Mouse (Mus musculus): ENCODE measurements around the gene Trim61. TPM values are rescaled to one million over a fixed set of nuclear protein-coding genes. Genes with fewer than 3 reads are reported as not detected.

Gene Trim61
- polyA plus RNA-seq, 1 experiment from 2014 or later: 0.15 TPM

GRCm38 (mm10) chr8:65047193-65047592 is 28.9 kb upstream of the Trim61 start:
- Histone ChIP-seq H3K36me3 (ENCODE audit: insufficient read depth, low read length) (no peaks in the 10 kb centered on the region), H3K4me2 (replicated peaks; ENCODE audit: low read depth, low read length) (no peak overlapping the region), H3K9me3 (ENCODE audit: low read length) (no peaks in the 10 kb centered on the region), H3K4me1 (ENCODE audit: insufficient read depth, low read length) (no peaks in the 10 kb centered on the region), H3K4me3 (ENCODE audit: low read length) (no peak overlapping the region), H3K9ac (replicated peaks; ENCODE audit: low read length) (no peak overlapping the region), H3K27me3 (ENCODE audit: insufficient read depth, low read length) (no peaks in the 10 kb centered on the region), H3K27ac (ENCODE audit: low read length) (no peak overlapping the region)
- ATAC-seq (ENCODE audit: low FRiP score, low TSS enrichment): no peak
- WGBS: 96% methylated on average over 4 of the region's 4 CpGs

- Histone ChIP-seq H3K27ac (ENCODE audit: low read length) (no peak overlapping the region), H3K36me3 (ENCODE audit: insufficient read depth, low read length) (no peaks in the 10 kb centered on the region), H3K9ac (replicated peaks; ENCODE audit: low read length) (no peak overlapping the region), H3K4me2 (replicated peaks; ENCODE audit: low read depth, low read length) (no peak overlapping the region), H3K9me3 (ENCODE audit: low read length) (no peaks in the 10 kb centered on the region), H3K4me1 (ENCODE audit: insufficient read depth, low read length) (no peaks in the 10 kb centered on the region), H3K27me3 (ENCODE audit: insufficient read depth, low read length) (no peaks in the 10 kb centered on the region), H3K4me3 (ENCODE audit: low read length) (no peak overlapping the region)
- 61% methylated on average over 5 of the region's 5 CpGs for WGBS
- peak; percentile 46; the same call in 1 of the 2 replicates for ATAC-seq (ENCODE audit: low FRiP score, low TSS enrichment)
Measured at GRCm38 (mm10) chr8:65046565-65046964, 28.2 kb upstream of the Trim61 start.

- H3K27ac ChIP-seq (ENCODE audit: low read length): peak within 1 kb of the TSS; percentile 78
- 2% methylated on average over 8 of the region's 8 CpGs for WGBS
Measured at GRCm38 (mm10) chr8:65037117-65037533, 18.8 kb upstream of the Trim61 start, which contains the start of gene Apela. Gene Apela (minus strand): TSS chr8:65037336.

GRCm38 (mm10) chr8:65034136-65034535 is 15.8 kb upstream of the Trim61 start:
- Histone ChIP-seq H3K27me3 (ENCODE audit: insufficient read depth, low read length) (no peaks in the 10 kb centered on the region), H3K4me2 (replicated peaks; ENCODE audit: low read depth, low read length) (peak overlapping the region; percentile 10; the same call in 1 of the 2 replicates), H3K36me3 (ENCODE audit: insufficient read depth, low read length) (no peaks in the 10 kb centered on the region), H3K4me3 (ENCODE audit: low read length) (no peak overlapping the region), H3K27ac (ENCODE audit: low read length) (peak overlapping the region; percentile 53; the same call in 1 of the 2 replicates), H3K9ac (replicated peaks; ENCODE audit: low read length) (no peak overlapping the region), H3K4me1 (ENCODE audit: insufficient read depth, low read length) (peaks cover 31% of the 10 kb centered on the region), H3K9me3 (ENCODE audit: low read length) (no peaks in the 10 kb centered on the region)
- WGBS: 30% methylated on average over 2 of the region's 2 CpGs
- ATAC-seq (ENCODE audit: low FRiP score, low TSS enrichment): no peak

More at GRCm38 (mm10) chr8:65037117-65037533, 18.8 kb upstream of the Trim61 start, which contains the start of gene Apela:
- H3K36me3 ChIP-seq (ENCODE audit: insufficient read depth, low read length): no peaks in the 10 kb centered on the region
- peak within 1 kb of the TSS; percentile 41 for H3K4me3 ChIP-seq (ENCODE audit: low read length)
- H3K4me1 ChIP-seq (ENCODE audit: insufficient read depth, low read length): peaks cover 31% of the 10 kb centered on the region
- peak; percentile 91 for ATAC-seq (ENCODE audit: low FRiP score, low TSS enrichment)
- peak within 1 kb of the TSS; percentile 53 for H3K9ac ChIP-seq (replicated peaks; ENCODE audit: low read length)
- H3K27me3 ChIP-seq (ENCODE audit: insufficient read depth, low read length): no peaks in the 10 kb centered on the region
- peak within 1 kb of the TSS; percentile 60 for H3K4me2 ChIP-seq (replicated peaks; ENCODE audit: low read depth, low read length)
- no peaks in the 10 kb centered on the region for H3K9me3 ChIP-seq (ENCODE audit: low read length)

GRCm38 (mm10) chr8:65033056-65033455 is 14.7 kb upstream of the Trim61 start:
- Histone ChIP-seq H3K4me3 (ENCODE audit: low read length) (no peak overlapping the region), H3K27me3 (ENCODE audit: insufficient read depth, low read length) (no peaks in the 10 kb centered on the region), H3K4me1 (ENCODE audit: insufficient read depth, low read length) (peaks cover 31% of the 10 kb centered on the region), H3K36me3 (ENCODE audit: insufficient read depth, low read length) (no peaks in the 10 kb centered on the region), H3K9ac (replicated peaks; ENCODE audit: low read length) (no peak overlapping the region), H3K27ac (ENCODE audit: low read length) (no peak overlapping the region), H3K4me2 (replicated peaks; ENCODE audit: low read depth, low read length) (no peak overlapping the region), H3K9me3 (ENCODE audit: low read length) (no peaks in the 10 kb centered on the region)
- 85% methylated on average over 13 of the region's 13 CpGs for WGBS
- ATAC-seq (ENCODE audit: low FRiP score, low TSS enrichment): no peak

- no peaks in the 10 kb centered on the region for H3K9me3 ChIP-seq (ENCODE audit: low read length)
- no peaks in the 10 kb centered on the region for H3K27me3 ChIP-seq (ENCODE audit: insufficient read depth, low read length)
- peaks cover 24% of the 10 kb centered on the region for H3K4me1 ChIP-seq (ENCODE audit: insufficient read depth, low read length)
- no peak for ATAC-seq (ENCODE audit: low FRiP score, low TSS enrichment)
- H3K4me3 ChIP-seq (ENCODE audit: low read length): no peak overlapping the region
- WGBS: 100% methylated on average over 1 of the region's 1 CpGs
- H3K9ac ChIP-seq (replicated peaks; ENCODE audit: low read length): no peak overlapping the region
- H3K4me2 ChIP-seq (replicated peaks; ENCODE audit: low read depth, low read length): no peak overlapping the region
- no peaks in the 10 kb centered on the region for H3K36me3 ChIP-seq (ENCODE audit: insufficient read depth, low read length)
- H3K27ac ChIP-seq (ENCODE audit: low read length): no peak overlapping the region
Measured at GRCm38 (mm10) chr8:65032107-65032506, 13.8 kb upstream of the Trim61 start.

GRCm38 (mm10) chr8:65030735-65031485 is 12.6 kb upstream of the Trim61 start:
- no peak overlapping the region for H3K27ac ChIP-seq (ENCODE audit: low read length)
- no peaks in the 10 kb centered on the region for H3K36me3 ChIP-seq (ENCODE audit: insufficient read depth, low read length)
- no peak overlapping the region for H3K9ac ChIP-seq (replicated peaks; ENCODE audit: low read length)
- H3K4me3 ChIP-seq (ENCODE audit: low read length): no peak overlapping the region
- no peak for ATAC-seq (ENCODE audit: low FRiP score, low TSS enrichment)
- H3K4me1 ChIP-seq (ENCODE audit: insufficient read depth, low read length): peaks cover 20% of the 10 kb centered on the region
- no peaks in the 10 kb centered on the region for H3K27me3 ChIP-seq (ENCODE audit: insufficient read depth, low read length)
- H3K4me2 ChIP-seq (replicated peaks; ENCODE audit: low read depth, low read length): no peak overlapping the region
- no peaks in the 10 kb centered on the region for H3K9me3 ChIP-seq (ENCODE audit: low read length)
- 80% methylated on average over 4 of the region's 4 CpGs for WGBS

- no peak overlapping the region for H3K9ac ChIP-seq (replicated peaks; ENCODE audit: low read length)
- no peaks in the 10 kb centered on the region for H3K36me3 ChIP-seq (ENCODE audit: insufficient read depth, low read length)
- peaks cover 14% of the 10 kb centered on the region for H3K4me1 ChIP-seq (ENCODE audit: insufficient read depth, low read length)
- WGBS: 64% methylated on average over 4 of the region's 4 CpGs
- no peak overlapping the region for H3K4me3 ChIP-seq (ENCODE audit: low read length)
- no peak overlapping the region for H3K4me2 ChIP-seq (replicated peaks; ENCODE audit: low read depth, low read length)
- peak; percentile 33; the same call in 1 of the 2 replicates for ATAC-seq (ENCODE audit: low FRiP score, low TSS enrichment)
- H3K27ac ChIP-seq (ENCODE audit: low read length): no peak overlapping the region
- no peaks in the 10 kb centered on the region for H3K9me3 ChIP-seq (ENCODE audit: low read length)
- H3K27me3 ChIP-seq (ENCODE audit: insufficient read depth, low read length): no peaks in the 10 kb centered on the region
Measured at GRCm38 (mm10) chr8:65029776-65030175, 11.5 kb upstream of the Trim61 start.

- Histone ChIP-seq H3K36me3 (ENCODE audit: insufficient read depth, low read length) (no peaks in the 10 kb centered on the region), H3K27ac (ENCODE audit: low read length) (0 out of 2 replicates have a peak overlapping the region, but pooled peaks have one; percentile 9), H3K9me3 (ENCODE audit: low read length) (no peaks in the 10 kb centered on the region), H3K4me1 (ENCODE audit: insufficient read depth, low read length) (peaks cover 8% of the 10 kb centered on the region), H3K4me2 (replicated peaks; ENCODE audit: low read depth, low read length) (no peak overlapping the region), H3K4me3 (ENCODE audit: low read length) (no peak overlapping the region), H3K27me3 (ENCODE audit: insufficient read depth, low read length) (no peaks in the 10 kb centered on the region), H3K9ac (replicated peaks; ENCODE audit: low read length) (no peak overlapping the region)
- no peak for ATAC-seq (ENCODE audit: low FRiP score, low TSS enrichment)
- WGBS: 79% methylated on average over 12 of the region's 12 CpGs
Measured at GRCm38 (mm10) chr8:65028959-65029686, 10.8 kb upstream of the Trim61 start.
